Mouse (Mus musculus): ENCODE data around the gene Scml2. TPM values are rescaled to one million over a fixed set of nuclear protein-coding genes. Genes with fewer than 3 reads are reported as not detected.
A peak's percentile ranks its signal among the peaks of the same experiment; 100 is the strongest.
"Not testable (repeated sequence)": the region's sequence is repeated elsewhere in the genome, so short reads cannot be mapped to it uniquely, and the experiment has no call there.

The Scml2 gene
- total RNA-seq (2022), result under 1 TPM in 1 of 4 experiments, not detected in 3; 0.08 TPM

- DNase-seq (ENCODE audit: low spot score in 2 of 2), result not testable (repeated sequence)
Measured at GRCm38 (mm10) chrX:161116893-161117292, at the start of gene Scml2. Gene Scml2, plus strand, starts transcription at chrX:161117193.

GRCm38 (mm10) chrX:161075576-161075975 lies 41.4 kb upstream of the Scml2 start:
- not testable (repeated sequence) for DNase-seq (ENCODE audit: low spot score in 2 of 2)

GRCm38 (mm10) chrX:161162314-161163068 lies 45.5 kb downstream of the Scml2 start:
- DNase-seq (ENCODE audit: low spot score in 2 of 2), result peak in 1 of 2 experiments; percentile 10

GRCm38 (mm10) chrX:161163069-161163416 lies 46.0 kb downstream of the Scml2 start:
- no peak for DNase-seq (ENCODE audit: low spot score in 2 of 2)

- not testable (repeated sequence) for DNase-seq (ENCODE audit: low spot score in 2 of 2)
Measured at GRCm38 (mm10) chrX:161287156-161287555, 170.2 kb downstream of the Scml2 start, which contains the start of gene Gm15262. Gene Gm15262, plus strand, starts transcription at chrX:161287456.

Other genes starting within 250 kb of the Scml2 start
- gene Gja6, start 210.1 kb upstream of the Scml2 start, total RNA-seq (2022), result not detected
- gene Cdkl5, start 122.5 kb upstream of the Scml2 start, total RNA-seq (2022), result 1 to 10 TPM in 2 of 4 experiments, under 1 TPM in 2; 0.73 to 1.1 (median 0.96) TPM
- not detected for gene Gm15262, start 170.3 kb downstream of the Scml2 start, total RNA-seq (2022)

Data from gastrocnemius, adult 8-10 months (tissue).